Mouse (Mus musculus) heart, postnatal 14 days (tissue): ENCODE data around the gene Higd2a. TPM values are rescaled to one million over a fixed set of nuclear protein-coding genes. Genes with fewer than 3 reads are reported as not detected.
A peak's percentile ranks its signal among the peaks of the same experiment; 100 is the strongest.

Experiments used
- DNase-seq, 2 experiments: peaks; one replicate each; pipeline ENCODE4 v3.0.0; 2021 to 2022
- intact Hi-C: fragments of 180-260 bp; cut with DNase I; formaldehyde crosslinking; loops from one replicate; pipeline ENCODE4 v1.15.1; 2025
- total RNA-seq, 2 experiments: library from RNA; stranded (reverse); gene quantifications; 2 replicates each; pipeline ENCODE4 v1.2.3; 2021

Gene Higd2a
- total RNA-seq, 2 experiments from 2014 or later, result 216 to 231 TPM

DNA sequence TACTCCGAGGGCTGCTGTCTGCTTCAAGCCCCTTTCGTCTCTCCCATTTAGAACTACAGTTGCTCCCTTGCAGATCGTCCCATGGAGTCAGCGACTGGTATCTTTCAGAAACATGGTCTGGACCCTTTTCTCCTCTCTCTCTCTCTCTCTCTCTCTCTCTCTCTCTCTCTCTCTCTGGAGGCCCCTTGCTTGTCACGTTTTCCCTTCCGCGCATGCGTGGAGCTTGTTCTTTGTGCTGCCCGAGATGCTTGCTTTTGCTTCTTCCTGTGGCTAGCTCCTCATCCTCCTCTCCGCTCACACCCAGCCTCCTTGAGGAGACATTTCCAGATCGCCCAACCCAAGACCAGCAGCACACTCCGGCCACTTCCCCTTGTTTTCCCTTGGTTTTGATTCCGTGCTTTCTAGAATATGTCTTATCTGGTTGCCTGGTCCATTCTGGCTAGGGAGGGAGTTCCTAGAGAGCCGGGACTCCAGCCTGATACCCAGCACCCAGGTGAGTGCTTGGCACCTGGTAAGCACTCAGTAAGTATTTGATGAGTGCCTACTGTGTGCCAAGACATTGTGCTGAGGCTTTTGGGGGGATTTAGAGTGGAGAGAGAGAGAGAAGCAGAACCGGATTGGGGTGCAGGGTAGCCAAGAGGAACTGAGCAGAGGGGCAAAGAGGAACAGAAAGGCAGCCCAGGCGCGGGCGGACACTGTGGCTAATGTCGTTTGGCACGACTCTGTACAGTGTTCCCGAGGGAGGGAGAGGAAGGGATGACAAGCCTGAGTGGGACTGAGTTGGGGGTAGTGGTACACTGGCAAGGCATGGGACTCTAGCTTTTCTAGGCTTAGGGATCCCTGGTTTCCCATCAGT is 12.1 kb upstream of the Higd2a start:
- intact Hi-C loops, result no loop called here
- DNase-seq, result no peak

- intact Hi-C loops, result no loop called here
Measured at GRCm38 (mm10) chr13:54581385-54581784, 8.6 kb upstream of the Higd2a start.

DNA sequence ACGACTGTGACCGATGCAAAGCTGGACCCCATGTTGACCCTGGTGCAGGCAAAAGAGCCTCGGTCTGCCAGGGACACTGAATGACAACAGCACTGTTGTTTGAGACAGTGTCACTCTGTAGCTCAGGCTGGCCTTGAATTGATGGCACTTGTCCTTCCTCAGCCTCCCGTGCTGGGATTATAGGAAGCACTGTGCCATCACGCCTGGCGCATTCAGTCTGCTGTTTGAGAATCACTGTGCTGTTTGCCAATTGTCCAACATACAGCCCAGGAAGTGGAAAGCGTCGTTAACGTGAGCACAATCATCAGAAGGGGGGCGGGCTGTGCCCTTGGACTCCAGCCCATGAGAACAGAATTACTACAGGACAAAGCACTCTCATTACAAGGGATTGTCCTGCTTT is 7.9 kb upstream of the Higd2a start:
- intact Hi-C loops, result no loop called here
- DNase-seq, result no peak

More at GRCm38 (mm10) chr13:54581385-54581784, 8.6 kb upstream of the Higd2a start:
- no peak for DNase-seq

DNA sequence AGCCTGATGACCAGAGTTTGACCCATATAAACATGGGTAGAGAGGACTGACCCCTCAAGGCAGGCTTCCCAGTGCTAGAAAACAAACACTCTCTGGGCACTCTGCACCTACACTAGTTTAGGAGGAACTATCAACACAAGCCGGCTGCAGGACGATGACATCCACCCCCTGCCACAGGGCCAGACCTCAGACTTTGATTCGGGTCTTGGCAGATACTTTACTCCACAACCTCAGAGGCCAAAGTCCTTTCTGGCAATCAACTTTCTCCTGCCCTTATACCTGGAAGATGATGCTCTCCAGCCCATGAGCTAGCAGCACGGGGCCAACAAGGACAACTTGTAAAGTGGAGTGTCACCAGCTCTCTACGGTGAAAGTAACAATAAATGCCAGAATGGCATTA is 7.1 kb upstream of the Higd2a start:
- intact Hi-C loops, result no loop called here
- DNase-seq, result no peak

DNA sequence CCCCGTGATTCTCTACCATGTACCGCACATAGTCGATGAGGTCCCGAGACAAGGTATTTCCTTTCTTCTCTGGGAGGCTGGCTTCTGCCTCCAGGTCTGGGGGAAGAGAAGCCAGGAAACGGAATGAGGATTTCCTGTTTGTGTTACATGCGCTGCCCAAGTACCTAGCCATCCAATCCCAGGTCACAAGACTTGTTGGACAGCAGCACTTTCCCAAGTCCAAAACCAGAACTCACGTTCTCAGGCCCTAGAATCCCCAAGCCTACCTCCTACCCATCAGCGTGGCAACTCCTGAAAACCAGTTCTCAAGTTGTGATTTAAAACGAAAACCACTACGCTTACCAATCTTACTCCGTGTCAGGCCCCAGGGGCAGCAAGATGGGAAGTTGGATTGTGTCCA is 4.2 kb upstream of the Higd2a start:
- intact Hi-C loops, result no loop called here
- DNase-seq, result no peak

DNA sequence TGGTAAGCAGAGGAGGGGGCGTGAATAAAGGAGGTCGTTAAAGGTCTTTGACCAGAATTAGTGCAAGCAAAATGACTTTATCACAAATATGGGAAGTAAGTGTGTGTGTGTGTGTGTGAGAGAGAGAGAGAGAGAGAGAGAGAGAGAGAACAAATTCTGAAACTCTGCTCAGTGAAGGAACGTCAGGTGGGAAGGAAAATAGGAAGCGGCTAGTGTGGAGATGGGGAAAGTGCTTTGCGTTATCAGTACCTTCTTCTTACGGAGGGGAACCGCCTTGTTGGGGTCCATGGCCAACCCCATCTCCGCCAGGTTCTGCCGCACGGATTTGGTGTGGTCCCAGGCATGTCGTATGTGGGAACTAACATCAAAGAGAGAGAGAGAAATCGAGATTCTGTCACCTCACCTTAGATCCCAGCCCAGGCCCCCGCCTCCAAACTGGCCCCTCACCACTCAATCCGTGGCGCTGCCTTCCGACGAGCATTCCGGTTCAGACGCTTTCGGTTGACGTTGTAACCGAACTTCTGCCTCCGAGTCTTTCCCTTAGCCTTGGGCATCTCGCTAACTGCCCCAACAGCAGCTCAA is 502 bp upstream of the Higd2a start:
- intact Hi-C loops, result no loop called here
- no peak for DNase-seq

- no peak for DNase-seq
- intact Hi-C loops, result loop anchor here (2.0 kb wide), 1 partner anchor 19 kb away; the partner anchor contains the start of gene Cltb
Measured at GRCm38 (mm10) chr13:54591776-54592356, 1.9 kb downstream of the Higd2a start.

GRCm38 (mm10) chr13:54593617-54594016 is 3.6 kb downstream of the Higd2a start:
- no peak for DNase-seq
- intact Hi-C loops, result no loop called here

DNA sequence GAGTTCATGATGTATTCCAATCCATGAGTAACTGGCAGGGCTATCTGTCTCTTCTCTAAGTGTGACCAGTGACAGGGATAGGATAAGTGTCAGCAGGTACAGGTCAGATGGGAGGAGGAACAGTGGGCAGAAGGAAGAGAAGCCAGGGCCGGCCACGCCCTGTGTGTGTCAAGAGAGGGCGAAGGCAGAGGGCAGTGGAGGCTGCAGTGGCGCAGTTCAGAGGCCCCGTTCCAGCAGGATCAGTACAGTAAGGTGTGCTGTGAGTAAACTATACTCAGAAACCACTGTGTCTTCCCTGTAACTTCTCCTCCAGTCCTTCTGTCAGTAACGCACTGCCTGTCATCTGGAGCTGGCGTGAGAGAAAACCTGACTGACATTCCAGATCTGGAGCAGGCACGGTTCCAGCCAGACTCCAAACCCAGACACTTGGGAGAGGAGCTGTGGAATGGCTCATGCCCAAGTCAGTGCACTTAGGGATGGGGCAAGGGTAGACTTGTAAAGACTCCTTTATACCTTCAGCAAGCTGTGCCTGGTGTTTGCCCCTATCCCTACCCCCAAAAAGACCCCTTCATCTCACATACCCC is 6.2 kb downstream of the Higd2a start:
- peak in 1 of 2 experiments; percentile 43 for DNase-seq
- intact Hi-C loops, result no loop called here

DNA sequence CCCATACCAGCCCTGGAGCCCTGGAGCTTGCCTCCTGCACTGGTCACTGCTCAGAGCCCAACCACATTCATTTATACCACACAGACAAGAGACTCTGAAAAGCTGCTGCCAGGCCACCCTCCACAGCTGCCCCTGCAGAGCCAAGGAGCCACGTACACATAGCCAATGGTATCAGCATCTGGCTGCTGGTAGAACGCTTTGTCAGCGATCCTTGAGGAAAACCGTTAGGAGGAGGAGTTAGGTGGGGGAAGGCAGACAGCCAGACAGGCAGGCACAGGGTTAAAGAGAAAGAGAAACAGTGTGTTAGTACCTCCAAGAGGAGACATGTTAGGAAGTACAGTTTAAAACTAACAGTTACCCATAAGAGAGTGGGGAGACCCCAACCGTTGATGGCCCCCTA is 6.9 kb downstream of the Higd2a start:
- intact Hi-C loops, result no loop called here
- DNase-seq, result no peak

GRCm38 (mm10) chr13:54598622-54599143 is 8.7 kb downstream of the Higd2a start:
- DNase-seq, result no peak
- intact Hi-C loops, result no loop called here

DNA sequence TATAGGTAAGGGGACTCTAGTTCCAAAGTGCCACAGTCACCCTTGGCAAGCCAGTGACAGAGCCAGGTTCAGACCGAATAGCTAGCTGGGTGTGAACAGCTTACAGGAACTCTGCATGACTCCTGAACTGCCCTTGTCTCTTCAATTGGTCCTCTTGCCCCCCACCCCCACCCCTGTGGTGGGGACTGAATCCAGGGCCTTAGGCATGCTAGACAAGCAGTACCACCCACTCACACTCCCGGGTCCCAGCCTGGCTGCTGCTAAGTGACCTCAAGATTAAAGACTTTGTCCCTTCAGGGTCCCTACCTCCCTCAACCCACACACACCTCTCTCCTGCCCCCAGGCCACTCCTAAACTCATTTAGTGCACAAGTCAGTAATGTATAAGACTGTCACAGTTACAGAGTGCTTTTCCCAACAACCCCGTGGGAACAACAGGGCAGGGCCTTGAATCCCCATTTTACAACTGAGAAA is 12.7 kb downstream of the Higd2a start:
- intact Hi-C loops, result no loop called here
- no peak for DNase-seq

- intact Hi-C loops, result no loop called here
- DNase-seq, result no peak
Measured at GRCm38 (mm10) chr13:54603501-54603900, 13.5 kb downstream of the Higd2a start.

- DNase-seq, result no peak
- intact Hi-C loops, result no loop called here
Measured at GRCm38 (mm10) chr13:54604221-54604620, 14.2 kb downstream of the Higd2a start.

DNA sequence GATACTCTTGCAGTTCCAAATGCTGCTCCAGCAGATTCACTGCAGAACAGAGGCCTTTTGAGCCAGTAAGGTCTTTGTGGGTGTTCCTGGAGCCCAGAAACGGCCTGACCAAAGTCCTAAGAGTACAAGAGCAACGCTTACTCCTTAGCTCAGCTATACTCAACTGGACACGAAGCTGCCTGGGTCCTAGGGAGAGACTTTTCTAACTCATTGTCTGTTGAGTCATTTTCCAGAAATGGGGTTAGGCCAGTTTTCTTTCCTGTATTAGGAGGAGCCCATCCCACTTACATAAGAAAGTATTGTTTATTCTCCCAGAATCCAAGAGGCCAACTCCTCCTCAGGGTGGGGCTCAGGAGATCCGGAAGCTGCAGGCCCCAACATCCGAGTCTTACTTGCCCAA is 15.4 kb downstream of the Higd2a start:
- no peak for DNase-seq
- intact Hi-C loops, result no loop called here

- intact Hi-C loops, result no loop called here
- no peak for DNase-seq
Measured at GRCm38 (mm10) chr13:54607204-54607603, 17.2 kb downstream of the Higd2a start.

GRCm38 (mm10) chr13:54608002-54608401 is 18.0 kb downstream of the Higd2a start:
- no peak for DNase-seq
- intact Hi-C loops, result no loop called here

DNA sequence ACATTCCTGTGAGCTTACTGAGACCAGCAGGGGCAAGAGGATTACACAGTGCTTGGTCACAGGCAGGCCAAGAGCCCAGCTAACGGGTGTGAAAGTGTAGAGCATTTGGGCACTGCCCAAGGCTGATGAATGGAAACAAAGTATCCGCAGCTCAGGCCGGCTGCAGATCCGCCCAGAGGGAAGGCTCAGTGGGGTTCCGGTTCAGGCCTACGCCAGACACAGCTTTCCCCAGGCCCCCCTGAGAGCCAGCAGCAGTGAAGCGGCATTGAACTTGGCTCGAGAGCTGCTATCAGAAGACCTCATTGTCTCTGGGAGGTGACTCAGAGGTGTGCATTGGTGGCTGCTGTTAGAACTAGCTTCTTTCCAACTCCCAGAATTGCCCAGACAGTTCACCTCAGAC is 18.7 kb downstream of the Higd2a start:
- peak; percentile 21 to 33 for DNase-seq
- intact Hi-C loops, result no loop called here

GRCm38 (mm10) chr13:54609301-54609700 is 19.3 kb downstream of the Higd2a start:
- intact Hi-C loops, result no loop called here
- no peak for DNase-seq

- intact Hi-C loops, result loop anchor here (2.0 kb wide), 2 partner anchors 20 to 46 kb away; partner anchors contain the start of genes 4833439L19Rik, Higd2a and Nop16
- no peak for DNase-seq
Measured at GRCm38 (mm10) chr13:54610613-54610971, 20.6 kb downstream of the Higd2a start.
